Mouse (Mus musculus) spleen, adult 2 months (tissue): ENCODE data around the gene Ddi2. TPM values are rescaled to one million over a fixed set of nuclear protein-coding genes. Genes with fewer than 3 reads are reported as not detected.

Experiments
- DNase-seq, 2 experiments: peaks; one replicate each; pipeline versions ENCODE4 v3.0.0 to v3.0.0-alpha.2; 2012 to 2021; ENCODE audit warnings: low spot score in 2 of 2, low read depth in 1 of 2
- H3K27ac ChIP-seq: fragments of 200-500 bp; 2 replicates; pipeline ENCODE4 v1.5.1; 2012; ENCODE audit warnings: low read length, inconsistent platforms; ENCODE audit not compliant: insufficient read depth
- H3K27me3 ChIP-seq: fragments of 200-500 bp; 2 replicates; pipeline ENCODE4 v1.6.1; 2012; ENCODE audit warnings: mild to moderate bottlenecking, moderate library complexity, low read length, inconsistent platforms; ENCODE audit not compliant: control insufficient read depth, insufficient read depth
- H3K36me3 ChIP-seq: fragments of 200-500 bp; 2 replicates; pipeline ENCODE4 v1.6.1; 2012; ENCODE audit warnings: mild to moderate bottlenecking, low read length, inconsistent platforms; ENCODE audit not compliant: control insufficient read depth, insufficient read depth
- H3K4me1 ChIP-seq: fragments of 200-500 bp; 2 replicates; pipeline ENCODE4 v1.6.1; 2011; ENCODE audit warnings: inconsistent platforms; ENCODE audit not compliant: control insufficient read depth, insufficient read depth, insufficient read length
- H3K4me3 ChIP-seq: fragments of 200-500 bp; 2 replicates; pipeline ENCODE4 v1.5.1; 2011; ENCODE audit warnings: mild to moderate bottlenecking, inconsistent platforms; ENCODE audit not compliant: insufficient read depth, insufficient read length; ENCODE audit errors: extremely low read depth
- CTCF ChIP-seq: fragments of 200-500 bp; IDR thresholded peaks from 2 replicates; pipeline ENCODE4 v1.5.1; 2011; ENCODE audit warnings: mild to moderate bottlenecking, inconsistent platforms; ENCODE audit not compliant: insufficient read depth, insufficient read length, insufficient replicate concordance; ENCODE audit errors: extremely low read depth
- POLR2A ChIP-seq: fragments of 200-500 bp; IDR thresholded peaks from 2 replicates; pipeline ENCODE4 v1.6.1; 2011; ENCODE audit warnings: low read depth, low read length, inconsistent platforms
- WGBS: fragments of 180-500 bp; shearing (Covaris S2); methylation state at CpG from one replicate; pipeline ENCODE4 v1.1.7; 2018; 5-methylcytosine and 5-hydroxymethylcytosine counted together
- polyA plus RNA-seq: library from polyadenylated mRNA; depleted of rRNA; stranded (reverse); fragments of >200 nt; gene quantifications from 2 replicates; pipeline ENCODE4 v1.2.3, GENCODE M21; 2012

Gene Ddi2
- polyA plus RNA-seq, 1 experiment = 8.7 TPM

GRCm38 (mm10) chr4:141685499-141685898 lies 37.7 kb downstream of the Ddi2 start, which contains the start of gene Rsc1a1:
TSS of gene Rsc1a1 (minus strand) at chr4:141685599.
- 96% methylated on average over 6 of the region's 6 CpGs for WGBS
- H3K27ac ChIP-seq = no peak within 1 kb of the TSS
- H3K4me3 ChIP-seq = no peak within 1 kb of the TSS
- H3K36me3 ChIP-seq = peaks cover 34% of the 10 kb centered on the region
- TF ChIP-seq CTCF = no peak
- H3K27me3 ChIP-seq = no peaks in the 10 kb centered on the region
- H3K4me1 ChIP-seq = no peaks in the 10 kb centered on the region
- DNase-seq = no peak

GRCm38 (mm10) chr4:141682706-141683230 lies 40.5 kb downstream of the Ddi2 start:
- Histone ChIP-seq H3K4me1 (no peaks in the 10 kb centered on the region), H3K36me3 (peaks cover 24% of the 10 kb centered on the region), H3K27me3 (no peaks in the 10 kb centered on the region), H3K4me3 (no peak overlapping the region), H3K27ac (no peak overlapping the region)
- no peak for DNase-seq
- no peak for TF ChIP-seq CTCF
- no peak for TF ChIP-seq POLR2A
- WGBS = 93% methylated on average over 12 of the region's 12 CpGs

- 82% methylated on average over 7 of the region's 7 CpGs for WGBS
- Histone ChIP-seq H3K4me3 (no peak overlapping the region), H3K4me1 (no peaks in the 10 kb centered on the region), H3K36me3 (peaks cover 22% of the 10 kb centered on the region), H3K27me3 (no peaks in the 10 kb centered on the region), H3K27ac (no peak overlapping the region)
- TF ChIP-seq CTCF = no peak
- TF ChIP-seq POLR2A = no peak
- DNase-seq = no peak
Observed at GRCm38 (mm10) chr4:141681767-141682166, 41.5 kb downstream of the Ddi2 start.

- H3K36me3 ChIP-seq = peaks cover 20% of the 10 kb centered on the region
- TF ChIP-seq POLR2A (no peak), CTCF (no peak)
- H3K27ac ChIP-seq = no peak overlapping the region
- no peaks in the 10 kb centered on the region for H3K4me1 ChIP-seq
- no peaks in the 10 kb centered on the region for H3K27me3 ChIP-seq
- no peak overlapping the region for H3K4me3 ChIP-seq
- 93% methylated on average over 12 of the region's 12 CpGs for WGBS
- DNase-seq = no peak
Observed at GRCm38 (mm10) chr4:141680892-141681291, 42.3 kb downstream of the Ddi2 start.

GRCm38 (mm10) chr4:141679016-141679415 lies 44.2 kb downstream of the Ddi2 start:
- peaks cover 6% of the 10 kb centered on the region for H3K36me3 ChIP-seq
- 92% methylated on average over 2 of the region's 2 CpGs for WGBS
- no peaks in the 10 kb centered on the region for H3K27me3 ChIP-seq
- no peak overlapping the region for H3K27ac ChIP-seq
- no peaks in the 10 kb centered on the region for H3K4me1 ChIP-seq
- DNase-seq = no peak
- H3K4me3 ChIP-seq = no peak overlapping the region
- no peak for TF ChIP-seq POLR2A
- no peak for TF ChIP-seq CTCF

GRCm38 (mm10) chr4:141676462-141676979 lies 46.7 kb downstream of the Ddi2 start:
- TF ChIP-seq POLR2A (no peak), CTCF (no peak)
- Histone ChIP-seq H3K36me3 (no peaks in the 10 kb centered on the region; the same call in 1 of the 2 replicates), H3K4me3 (no peak overlapping the region), H3K4me1 (no peaks in the 10 kb centered on the region), H3K27ac (no peak overlapping the region), H3K27me3 (no peaks in the 10 kb centered on the region)
- WGBS = 72% methylated on average over 5 of the region's 5 CpGs
- DNase-seq = no peak

GRCm38 (mm10) chr4:141672325-141672724 lies 50.9 kb downstream of the Ddi2 start:
- no peak for TF ChIP-seq CTCF
- TF ChIP-seq POLR2A = no peak
- no peak for DNase-seq
- Histone ChIP-seq H3K4me3 (no peak overlapping the region), H3K27me3 (no peaks in the 10 kb centered on the region), H3K36me3 (no peaks in the 10 kb centered on the region), H3K27ac (no peak overlapping the region), H3K4me1 (no peaks in the 10 kb centered on the region)
- 79% methylated on average over 13 of the region's 13 CpGs for WGBS
